Mouse (Mus musculus) cortical plate, adult 2 months (tissue): ENCODE data around the gene Morn1.

Source experiments
- CTCF ChIP-seq: fragments of 200-500 bp; IDR thresholded peaks from 2 replicates; pipeline ENCODE4 v1.5.1; 2011; ENCODE audit warnings: mild to moderate bottlenecking, control low read depth, low read length; ENCODE audit not compliant: insufficient read depth; ENCODE audit errors: extremely low read depth
- POLR2A ChIP-seq: fragments of 200-500 bp; IDR thresholded peaks from 2 replicates; pipeline ENCODE4 v1.6.1; 2011; ENCODE audit warnings: mild to moderate bottlenecking, low read length, control low read depth; ENCODE audit not compliant: insufficient read depth; ENCODE audit errors: extremely low read depth

DNA sequence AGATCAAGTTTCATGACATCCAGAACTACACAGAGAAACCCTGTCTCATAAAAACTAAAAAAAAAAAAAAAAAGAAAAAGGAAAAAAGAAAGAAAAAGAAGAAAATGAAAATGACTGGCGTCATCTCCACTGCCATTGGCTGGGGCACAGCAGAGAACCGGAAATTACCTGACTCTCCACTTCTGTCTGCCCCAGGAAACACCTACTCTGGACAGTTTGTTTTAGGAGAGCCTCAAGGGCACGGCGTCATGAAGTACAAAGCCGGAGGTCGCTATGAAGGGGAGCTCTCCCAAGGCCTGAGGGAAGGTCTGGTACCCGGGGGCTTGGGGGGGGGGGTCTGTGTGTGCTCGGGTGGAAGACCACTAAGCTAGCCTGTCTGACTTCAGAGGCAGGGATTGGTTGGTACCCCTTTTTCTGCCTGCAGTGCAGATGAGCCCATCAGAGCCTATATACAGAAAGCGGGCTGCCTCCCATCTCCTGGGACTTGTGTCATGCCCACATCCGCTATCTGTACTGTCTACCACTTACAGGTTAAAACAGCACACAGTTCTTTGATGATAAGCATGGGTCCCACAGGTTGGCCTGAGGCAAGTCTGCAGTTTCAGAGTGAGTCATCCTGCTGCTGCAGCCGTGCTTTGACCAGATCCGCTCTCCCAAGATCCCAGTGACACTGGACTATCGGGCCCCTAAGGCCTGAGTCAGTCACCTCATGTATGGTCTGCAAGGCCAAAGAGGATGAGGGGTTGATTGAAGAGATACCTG lies 4.5 kb downstream of the Morn1 start:
- TF ChIP-seq CTCF (no peak), POLR2A (no peak)
